Mouse (Mus musculus) MEL (cell line): Measurements from ENCODE around the gene Pcbp3. TPM values are rescaled to one million over a fixed set of nuclear protein-coding genes. Genes with fewer than 3 reads are reported as not detected.

Experiments used
- DNase-seq: peaks from one replicate; pipeline ENCODE4 v3.0.0; 2011; ENCODE audit warnings: low read depth, low spot score
- H3K27ac ChIP-seq: 2 replicates; pipeline ENCODE4 v1.5.1; 2012; ENCODE audit warnings: low read depth, mild to moderate bottlenecking, control low read depth, low read length, moderate library complexity; ENCODE audit not compliant: control insufficient read depth
- H3K27me3 ChIP-seq, 2 experiments: fragments of 150-350 bp in 1 of 2; sonication (generic) in 1 of 2; 2 replicates each; pipeline ENCODE4 v1.6.1; 2012; ENCODE audit warnings: low read length in 2 of 2, mild to moderate bottlenecking in 2 of 2, improper control_type of control experiment in 1 of 2, moderate library complexity in 1 of 2; ENCODE audit not compliant: insufficient read depth in 2 of 2, control insufficient read depth in 1 of 2
- H3K36me3 ChIP-seq, 2 experiments: 2 replicates each; pipeline ENCODE4 v1.6.1; 2012 to 2014; ENCODE audit warnings: low read length in 2 of 2, improper control_type of control experiment in 1 of 2, inconsistent platforms in 1 of 2, mild to moderate bottlenecking in 1 of 2; ENCODE audit not compliant: insufficient read depth in 2 of 2, control insufficient read depth in 1 of 2
- H3K4me1 ChIP-seq, 2 experiments: fragments of 150-350 bp in 1 of 2; sonication (generic) in 1 of 2; 2 replicates each; pipeline ENCODE4 v1.6.1; 2012; ENCODE audit warnings: low read length in 2 of 2, improper control_type of control experiment in 1 of 2, mild to moderate bottlenecking in 1 of 2; ENCODE audit not compliant: insufficient read depth in 2 of 2, control insufficient read depth in 1 of 2
- H3K4me3 ChIP-seq, 2 experiments: fragments of 150-350 bp in 1 of 2; sonication (generic) in 1 of 2; 2 replicates each; pipeline ENCODE4 v1.5.1; 2012; ENCODE audit warnings: low read depth in 2 of 2, low read length in 2 of 2, mild to moderate bottlenecking in 2 of 2, moderate library complexity in 2 of 2, control low read depth in 1 of 2, improper control_type of control experiment in 1 of 2; ENCODE audit not compliant: control insufficient read depth in 1 of 2, insufficient read depth in 1 of 2
- H3K79me2 ChIP-seq: 2 replicates; pipeline ENCODE4 v1.6.1; 2012; ENCODE audit warnings: mild to moderate bottlenecking, low read length, moderate library complexity; ENCODE audit not compliant: control insufficient read depth, poor library complexity, insufficient read depth
- H3K9ac ChIP-seq: 2 replicates; pipeline ENCODE4 v1.6.1; 2012; ENCODE audit warnings: low read depth, mild to moderate bottlenecking, control low read depth, low read length, moderate library complexity; ENCODE audit not compliant: control insufficient read depth, poor library complexity, severe bottlenecking
- H3K9me3 ChIP-seq: fragments of 150-350 bp; sonication (generic); replicated peaks from 2 replicates; pipeline ENCODE4 v1.6.1; 2012; ENCODE audit warnings: mild to moderate bottlenecking, low read length, improper control_type of control experiment, moderate library complexity; ENCODE audit not compliant: insufficient read depth
- CHD2 ChIP-seq: IDR thresholded peaks from 2 replicates; pipeline ENCODE4 v1.6.1; 2011; ENCODE audit warnings: low read length, improper control_type of control experiment
- HCFC1 ChIP-seq: IDR thresholded peaks from 2 replicates; pipeline ENCODE4 v1.6.1; 2012; ENCODE audit warnings: low read depth, mild to moderate bottlenecking, inconsistent platforms, low read length, improper control_type of control experiment, moderate library complexity
- NELFE ChIP-seq: IDR thresholded peaks from 2 replicates; pipeline ENCODE4 v1.6.1; 2011; ENCODE audit warnings: low read depth, low read length, improper control_type of control experiment
- SIN3A ChIP-seq: IDR thresholded peaks from 2 replicates; pipeline ENCODE4 v1.6.1; 2012; ENCODE audit warnings: low read length, improper control_type of control experiment, inconsistent platforms
- TAL1 ChIP-seq: IDR thresholded peaks from 2 replicates; pipeline ENCODE4 v1.6.1; 2012; ENCODE audit warnings: mild to moderate bottlenecking, inconsistent platforms, low read length, moderate library complexity, mixed read lengths
- TBP ChIP-seq: IDR thresholded peaks from 2 replicates; pipeline ENCODE4 v1.8.0; 2011; ENCODE audit warnings: low read depth, low read length, improper control_type of control experiment
- ZC3H11A ChIP-seq: IDR thresholded peaks from 2 replicates; pipeline ENCODE4 v1.6.1; 2012; ENCODE audit warnings: low read depth, mild to moderate bottlenecking, inconsistent platforms, low read length, improper control_type of control experiment
- ZMIZ1 ChIP-seq: IDR thresholded peaks from 2 replicates; pipeline ENCODE4 v1.6.1; 2012; ENCODE audit warnings: low read depth, mild to moderate bottlenecking, inconsistent platforms, low read length, improper control_type of control experiment, moderate library complexity
- polyA plus RNA-seq, 2 experiments: library from polyadenylated mRNA; stranded (reverse) in 1 of 2; unstranded in 1 of 2; fragments of >175 nt in 1 of 2; fragments of >200 nt in 1 of 2; gene quantifications; 2 replicates each; pipeline versions ENCODE4 v1.2.1 to v1.2.4; 2012; ENCODE audit warnings: low replicate concordance in 2 of 2, low read depth in 1 of 2; ENCODE audit not compliant: insufficient read length in 2 of 2, insufficient read depth in 1 of 2, missing spikeins in 1 of 2
- total RNA-seq: library from RNA; depleted of rRNA; stranded (reverse); fragments of 300-350 nt; gene quantifications from 2 replicates; pipeline ENCODE4 v1.2.3, GENCODE M21; 2012

The Pcbp3 gene
- total and polyA plus RNA-seq, 3 experiments = 1.1 to 3.3 TPM; not detected in 1

DNA sequence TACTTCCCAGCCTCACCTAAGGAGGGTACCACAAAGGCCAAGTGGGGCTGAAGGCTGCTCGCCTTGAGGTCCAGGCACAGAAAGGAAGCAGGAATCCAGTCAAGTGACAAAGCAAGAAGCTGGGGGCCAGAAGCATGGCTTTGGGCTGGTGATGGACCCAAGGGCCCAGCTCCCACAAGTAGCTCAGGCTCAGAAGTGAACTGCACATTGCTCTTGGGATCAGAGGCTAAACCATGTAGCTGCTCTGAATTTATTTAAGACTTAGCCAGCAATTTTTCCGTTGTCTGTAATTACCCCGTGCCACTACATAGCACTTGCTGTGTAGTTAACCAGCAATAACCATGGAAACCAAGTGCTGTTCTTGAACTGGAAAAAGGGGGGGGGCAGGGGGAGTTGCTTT is 117.3 kb downstream of the Pcbp3 start:
- H3K27me3 ChIP-seq = no peaks in the 10 kb centered on the region
- TF ChIP-seq ZC3H11A (no peak), ZMIZ1 (no peak)

DNA sequence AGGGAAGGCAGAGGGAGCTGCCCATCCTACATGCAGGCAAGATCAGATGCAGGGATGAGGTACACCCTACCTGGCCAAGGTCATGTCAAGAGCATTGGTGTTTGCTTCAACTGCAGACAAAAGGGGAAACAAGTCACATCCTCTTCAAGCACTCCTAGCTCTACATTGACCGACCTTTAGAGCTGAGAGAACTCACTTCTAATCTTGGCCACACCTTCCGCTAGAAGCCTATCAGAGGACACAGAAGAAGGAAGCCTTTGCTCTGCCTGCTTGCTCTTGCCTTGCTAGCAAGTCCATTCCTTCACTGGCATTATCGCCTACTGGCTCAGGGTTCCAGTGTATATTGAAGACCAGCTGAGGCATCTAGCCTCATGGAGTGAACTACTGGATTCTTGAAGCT is 119.6 kb downstream of the Pcbp3 start:
- TF ChIP-seq SIN3A = no peak
- no peak overlapping the region for H3K9ac ChIP-seq
- H3K9me3 ChIP-seq = no peaks in the 10 kb centered on the region
- H3K36me3 ChIP-seq = no peaks in the 10 kb centered on the region
- peak; percentile 58 for DNase-seq
- no peaks in the 10 kb centered on the region; a peak in 1 of 4 replicates for H3K27me3 ChIP-seq
- no peak overlapping the region for H3K27ac ChIP-seq
- H3K4me1 ChIP-seq = no peaks in the 10 kb centered on the region
- H3K4me3 ChIP-seq = no peak overlapping the region
- no peaks in the 10 kb centered on the region for H3K79me2 ChIP-seq

More for the DNA sequence above, 117.3 kb downstream of the Pcbp3 start:
- no peak for DNase-seq
- Histone ChIP-seq H3K9me3 (no peaks in the 10 kb centered on the region), H3K27ac (no peak overlapping the region), H3K79me2 (no peaks in the 10 kb centered on the region), H3K36me3 (no peaks in the 10 kb centered on the region), H3K4me1 (no peaks in the 10 kb centered on the region), H3K9ac (no peak overlapping the region), H3K4me3 (no peak overlapping the region)

DNA sequence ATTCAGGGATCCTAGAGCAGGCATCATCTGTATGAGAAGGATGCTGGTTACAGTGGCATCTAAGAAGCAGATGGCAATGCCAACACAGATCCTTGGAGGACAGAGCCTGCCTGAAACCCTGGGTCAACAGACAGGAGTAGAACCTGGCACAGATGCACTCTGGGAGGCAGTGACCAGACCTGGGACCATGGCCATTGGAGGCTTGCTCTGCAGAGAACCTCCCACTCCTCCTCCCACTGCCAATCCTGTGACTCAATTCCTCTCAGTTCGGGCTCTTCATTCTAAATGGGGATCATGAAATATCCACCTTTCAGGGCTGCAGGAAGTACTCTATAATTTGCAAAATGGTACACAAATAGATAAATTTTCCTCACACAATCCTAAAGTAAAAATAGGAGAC is 120.5 kb downstream of the Pcbp3 start:
- Histone ChIP-seq H3K79me2 (no peaks in the 10 kb centered on the region), H3K4me3 (no peak overlapping the region), H3K36me3 (no peaks in the 10 kb centered on the region), H3K27me3 (no peaks in the 10 kb centered on the region; a peak in 1 of 4 replicates), H3K9me3 (no peaks in the 10 kb centered on the region), H3K27ac (no peak overlapping the region), H3K4me1 (no peaks in the 10 kb centered on the region), H3K9ac (no peak overlapping the region)
- no peak for TF ChIP-seq SIN3A
- no peak for TF ChIP-seq NELFE
- TF ChIP-seq HCFC1 = no peak
- no peak for TF ChIP-seq TAL1
- no peak for DNase-seq

DNA sequence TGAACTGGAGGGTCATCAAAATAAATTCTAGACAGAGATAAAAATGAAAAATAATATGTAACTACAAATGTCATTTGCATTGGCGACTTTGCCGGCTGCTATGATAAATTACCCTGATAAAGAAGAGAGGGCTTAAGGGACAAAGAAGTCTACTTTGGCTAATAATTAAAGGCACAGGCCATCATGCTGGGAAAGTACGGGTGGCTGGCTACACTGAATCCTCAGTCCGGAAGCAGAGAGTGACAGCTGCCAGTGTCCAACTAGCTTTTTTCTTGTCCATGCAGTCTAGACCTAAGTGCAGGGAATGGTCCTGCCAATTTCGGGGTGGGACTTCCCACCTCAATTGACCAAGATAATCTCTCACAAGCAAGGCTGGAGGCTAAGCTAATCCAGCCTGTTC is 121.1 kb downstream of the Pcbp3 start:
- Histone ChIP-seq H3K27ac (no peak overlapping the region), H3K4me3 (no peak overlapping the region), H3K79me2 (no peaks in the 10 kb centered on the region), H3K9ac (no peak overlapping the region), H3K4me1 (no peaks in the 10 kb centered on the region), H3K36me3 (no peaks in the 10 kb centered on the region), H3K27me3 (no peaks in the 10 kb centered on the region; a peak in 1 of 4 replicates), H3K9me3 (no peaks in the 10 kb centered on the region)
- no peak for TF ChIP-seq TBP
- no peak for TF ChIP-seq CHD2
- no peak for TF ChIP-seq SIN3A
- no peak for DNase-seq
